Mouse (Mus musculus) hindbrain, postnatal 0 days (tissue): Measurements from ENCODE around the gene Srebf2. TPM values are rescaled to one million over a fixed set of nuclear protein-coding genes. Genes with fewer than 3 reads are reported as not detected.
"Not testable (repeated sequence)": the region's sequence is repeated elsewhere in the genome, so short reads cannot be mapped to it uniquely, and the experiment has no call there.

Source experiments
- ATAC-seq: fragments of 200-750 bp; cut with Nextera tagmentation; 2 replicates; pipeline ENCODE4 v1.8.0; 2017; ENCODE audit warnings: mild to moderate bottlenecking, moderate TSS enrichment, moderate library complexity
- DNase-seq: peaks from one replicate; pipeline ENCODE4 v3.0.0-alpha.2; 2015; ENCODE audit warnings: low spot score
- H3K27ac ChIP-seq: fragments of 300-500 bp; sonication (generic); 2 replicates; pipeline ENCODE4 v1.5.1; 2014; ENCODE audit warnings: mild to moderate bottlenecking
- H3K27me3 ChIP-seq: fragments of 300-500 bp; sonication (generic); 2 replicates; pipeline ENCODE4 v1.6.1; 2014; ENCODE audit warnings: low read length, mixed read lengths; ENCODE audit not compliant: insufficient read depth
- H3K36me3 ChIP-seq: fragments of 300-500 bp; sonication (generic); 2 replicates; pipeline ENCODE4 v1.6.1; 2014; ENCODE audit warnings: low read length, mixed read lengths; ENCODE audit not compliant: insufficient read depth
- H3K4me1 ChIP-seq: fragments of 300-500 bp; sonication (generic); 2 replicates; pipeline ENCODE4 v1.6.1; 2014; ENCODE audit warnings: antibody characterized with exemption, low read length, mixed read lengths; ENCODE audit not compliant: insufficient read depth
- H3K4me2 ChIP-seq: fragments of 300-500 bp; sonication (generic); 2 replicates; pipeline ENCODE4 v1.6.1; 2014; ENCODE audit warnings: low read depth, mild to moderate bottlenecking, low read length, moderate library complexity, mixed read lengths
- H3K4me3 ChIP-seq: fragments of 300-500 bp; sonication (generic); 2 replicates; pipeline ENCODE4 v1.5.1; 2014; ENCODE audit warnings: low read length
- H3K9ac ChIP-seq: fragments of 300-500 bp; sonication (generic); replicated peaks from 2 replicates; pipeline ENCODE4 v1.6.1; 2014; ENCODE audit warnings: mild to moderate bottlenecking, low read length, moderate library complexity, mixed read lengths
- H3K9me3 ChIP-seq: fragments of 300-500 bp; sonication (generic); 2 replicates; pipeline ENCODE4 v1.6.1; 2016; ENCODE audit warnings: low read length, mixed read lengths
- CTCF ChIP-seq: IDR thresholded peaks from 2 replicates; pipeline ENCODE4 v1.5.1; 2016; ENCODE audit warnings: antibody characterized with exemption, control low read depth, low read depth
- WGBS: fragments of 180-500 bp; shearing (Covaris S2); extraction: QIAGEN DNeasy Blood & Tissue Kit; methylation state at CpG from one replicate; pipeline ENCODE4 v1.1.7; 2014; 5-methylcytosine and 5-hydroxymethylcytosine counted together
- microRNA counts: library from miRNA; unstranded; fragments of <30 nt; microRNA quantifications from one replicate; lab custom pipeline; 2015
- microRNA-seq, 2 experiments: library from miRNA; unstranded; fragments of <30 nt; microRNA quantifications; one replicate each; pipeline ENCODE4; 2016
- polyA plus RNA-seq: library from polyadenylated mRNA; unstranded; fragments of >200 nt; fragmentation: Nextera tagmentation; extraction: Ambion mirVana; gene quantifications from 2 replicates; pipeline ENCODE4 v1.2.1, GENCODE M21; 2015
- total RNA-seq: library from RNA; depleted of rRNA; stranded (reverse); fragments of >200 nt; gene quantifications from 2 replicates; pipeline ENCODE4 v1.2.3, GENCODE M21; 2014; rRNA removed

Gene Srebf2
- total and polyA plus RNA-seq, 2 experiments from 2014 or later, result 145 to 256 TPM

GRCm38 (mm10) chr15:82244115-82244804 is 97.3 kb downstream of the Srebf2 start, which contains the start of gene Cenpm:
Gene Cenpm (minus strand): TSS chr15:82244748.
- H3K27ac ChIP-seq, result peak within 1 kb of the TSS; percentile 56; the same call in 1 of the 2 replicates
- no peaks in the 10 kb centered on the region for H3K36me3 ChIP-seq
- no peak for TF ChIP-seq CTCF
- under 1% methylated on average over 65 of the region's 65 CpGs for WGBS
- DNase-seq, result peak; percentile 95
- peak within 1 kb of the TSS; percentile 56 for H3K9ac ChIP-seq
- H3K4me2 ChIP-seq, result peak within 1 kb of the TSS; percentile 89
- 0 out of 2 replicates have a peak, but pooled peaks cover 3% of the 10 kb centered on the region for H3K4me1 ChIP-seq
- H3K9me3 ChIP-seq, result no peaks in the 10 kb centered on the region
- ATAC-seq, result peak; percentile 98
- H3K4me3 ChIP-seq, result peak within 1 kb of the TSS; percentile 72
- no peaks in the 10 kb centered on the region for H3K27me3 ChIP-seq

GRCm38 (mm10) chr15:82244805-82245161 is 97.8 kb downstream of the Srebf2 start:
- ATAC-seq, H3K36me3 ChIP-seq, DNase-seq, H3K4me1 ChIP-seq, H3K9me3 ChIP-seq, H3K27me3 ChIP-seq: not testable (repeated sequence)
- Histone ChIP-seq H3K9ac (peak overlapping the region; percentile 56; the same call in 1 of the 2 replicates), H3K27ac (peak overlapping the region; percentile 56; the same call in 1 of the 2 replicates), H3K4me2 (peak overlapping the region; percentile 89), H3K4me3 (peak overlapping the region; percentile 72)
- 24% methylated on average over 9 of the region's 9 CpGs for whole genome bisulfite sequencing

GRCm38 (mm10) chr15:82247131-82247776 is 100.3 kb downstream of the Srebf2 start:
- WGBS, result 78% methylated on average over 3 of the region's 3 CpGs
- 0 out of 2 replicates have a peak, but pooled peaks cover 3% of the 10 kb centered on the region for H3K4me1 ChIP-seq
- H3K36me3 ChIP-seq, result no peaks in the 10 kb centered on the region
- no peak overlapping the region for H3K27ac ChIP-seq
- ATAC-seq (no peak), DNase-seq (no peak)
- H3K4me3 ChIP-seq, result no peak overlapping the region
- H3K9me3 ChIP-seq, result no peaks in the 10 kb centered on the region
- H3K9ac ChIP-seq, result no peak overlapping the region
- H3K27me3 ChIP-seq, result no peaks in the 10 kb centered on the region
- no peak overlapping the region for H3K4me2 ChIP-seq
- no peak for TF ChIP-seq CTCF

- H3K9me3 ChIP-seq, result no peaks in the 10 kb centered on the region
Measured at GRCm38 (mm10) chr15:82251579-82251978, 104.6 kb downstream of the Srebf2 start.

GRCm38 (mm10) chr15:82252097-82252496 is 105.1 kb downstream of the Srebf2 start, which contains the start of gene 1500009C09Rik:
Gene 1500009C09Rik (plus strand): TSS chr15:82252397.
- no peak for TF ChIP-seq CTCF
- H3K27me3 ChIP-seq, result no peaks in the 10 kb centered on the region
- no peak within 1 kb of the TSS for H3K4me3 ChIP-seq
- no peak within 1 kb of the TSS for H3K9ac ChIP-seq
- H3K36me3 ChIP-seq, result no peaks in the 10 kb centered on the region
- 88% methylated on average over 6 of the region's 6 CpGs for WGBS
- ATAC-seq (no peak), DNase-seq (no peak)
- H3K27ac ChIP-seq, result no peak within 1 kb of the TSS
- H3K9me3 ChIP-seq, result no peaks in the 10 kb centered on the region
- H3K4me2 ChIP-seq, result no peak within 1 kb of the TSS
- peaks cover 9% of the 10 kb centered on the region; the same call in 1 of the 2 replicates for H3K4me1 ChIP-seq

More at GRCm38 (mm10) chr15:82251579-82251978, 104.6 kb downstream of the Srebf2 start:
- Histone ChIP-seq H3K36me3 (no peaks in the 10 kb centered on the region), H3K27ac (no peak overlapping the region), H3K27me3 (no peaks in the 10 kb centered on the region), H3K4me2 (no peak overlapping the region), H3K4me1 (peaks cover 7% of the 10 kb centered on the region; the same call in 1 of the 2 replicates), H3K9ac (no peak overlapping the region), H3K4me3 (no peak overlapping the region)
- DNase-seq, result no peak
- peak; percentile 25; the same call in 1 of the 2 replicates for TF ChIP-seq CTCF
- WGBS, result 94% methylated on average over 3 of the region's 3 CpGs
- ATAC-seq, result no peak

MicroRNA genes within 50 kb of the gene (microRNA counts, 519-probe panel; counts per million panel counts)
- microRNA mmu-miR-33 (lab: Ali Mortazavi, UCI), result 2,543 counts per million, percentile 38 among the panel's probes with 10 or more counts

Small RNAs within 50 kb of the gene (microRNA-seq; reads per million reads assigned to microRNA genes)
- gene Mir33, result 186 to 260 reads per million in 2 experiments

Other genes with a start within 250 kb of the Srebf2 start
- gene Polr3h, start 220.9 kb upstream of the Srebf2 start, total RNA-seq, result 47.2 and 48.7 TPM in 2 replicates
- 98.7 and 101 TPM in 2 replicates for gene Polr3h, start 220.9 kb upstream of the Srebf2 start, polyA plus RNA-seq
- gene Csdc2, start 210.4 kb upstream of the Srebf2 start, total RNA-seq, result 178 and 188 TPM in 2 replicates
- 239 and 269 TPM in 2 replicates for gene Csdc2, start 210.4 kb upstream of the Srebf2 start, polyA plus RNA-seq
- gene Pmm1, start 186.3 kb upstream of the Srebf2 start, total RNA-seq, result 123 and 164 TPM in 2 replicates
- gene Pmm1, start 186.3 kb upstream of the Srebf2 start, polyA plus RNA-seq, result 140 and 142 TPM in 2 replicates
- gene 1700029P11Rik, start 166.6 kb upstream of the Srebf2 start, total RNA-seq, result not detected in 2 replicates
- gene 1700029P11Rik, start 166.6 kb upstream of the Srebf2 start, polyA plus RNA-seq, result not detected in 2 replicates
- 18.5 and 20.1 TPM in 2 replicates for gene Xrcc6, start 159.3 kb upstream of the Srebf2 start, total RNA-seq
- gene Xrcc6, start 159.3 kb upstream of the Srebf2 start, polyA plus RNA-seq, result 30.9 and 35.3 TPM in 2 replicates
- 29.9 and 32.1 TPM in 2 replicates for gene Desi1, start 113.3 kb upstream of the Srebf2 start, total RNA-seq
- gene Desi1, start 113.3 kb upstream of the Srebf2 start, polyA plus RNA-seq, result 44.1 and 45.3 TPM in 2 replicates
- gene Snu13, start 99.6 kb upstream of the Srebf2 start, total RNA-seq, result 222 and 236 TPM in 2 replicates
- gene Snu13, start 99.6 kb upstream of the Srebf2 start, polyA plus RNA-seq, result 249 and 255 TPM in 2 replicates
- gene 4930407I10Rik, start 88.0 kb upstream of the Srebf2 start, total RNA-seq, result not detected in 2 replicates
- gene 4930407I10Rik, start 88.0 kb upstream of the Srebf2 start, polyA plus RNA-seq, result not detected in 2 replicates
- 0.21 TPM in 1 of 2 replicates, not detected in the other for gene Mei1, start 77.2 kb upstream of the Srebf2 start, total RNA-seq
- 0.11 and 0.24 TPM in 2 replicates for gene Mei1, start 77.2 kb upstream of the Srebf2 start, polyA plus RNA-seq
- gene Ccdc134, start 19.3 kb upstream of the Srebf2 start, total RNA-seq, result 15.5 and 16.0 TPM in 2 replicates
- gene Ccdc134, start 19.3 kb upstream of the Srebf2 start, polyA plus RNA-seq, result 6.4 and 8.4 TPM in 2 replicates
- gene Shisa8, start 65.6 kb downstream of the Srebf2 start, total RNA-seq, result 34.7 and 36.0 TPM in 2 replicates
- gene Shisa8, start 65.6 kb downstream of the Srebf2 start, polyA plus RNA-seq, result 7.5 and 9.2 TPM in 2 replicates
- 0.29 and 5.6 TPM in 2 replicates for gene Tnfrsf13c, start 77.2 kb downstream of the Srebf2 start, total RNA-seq
- 0.34 and 0.42 TPM in 2 replicates for gene Tnfrsf13c, start 77.2 kb downstream of the Srebf2 start, polyA plus RNA-seq
- gene Cenpm, start 97.6 kb downstream of the Srebf2 start, total RNA-seq, result 15.0 and 16.2 TPM in 2 replicates
- gene Cenpm, start 97.6 kb downstream of the Srebf2 start, polyA plus RNA-seq, result 23.0 and 27.6 TPM in 2 replicates
- 116 and 127 TPM in 2 replicates for gene 1500009C09Rik, start 105.2 kb downstream of the Srebf2 start, total RNA-seq
- gene 1500009C09Rik, start 105.2 kb downstream of the Srebf2 start, polyA plus RNA-seq, result 12.5 and 13.9 TPM in 2 replicates
- 393 and 404 TPM in 2 replicates for gene Sept3, start 127.7 kb downstream of the Srebf2 start, total RNA-seq
- 299 and 320 TPM in 2 replicates for gene Sept3, start 127.7 kb downstream of the Srebf2 start, polyA plus RNA-seq
- 1.4 TPM in 1 of 2 replicates, not detected in the other for gene Wbp2nl, start 151.8 kb downstream of the Srebf2 start, total RNA-seq
- 0.36 TPM in 1 of 2 replicates, not detected in the other for gene Wbp2nl, start 151.8 kb downstream of the Srebf2 start, polyA plus RNA-seq
- 41.6 and 51.1 TPM in 2 replicates for gene Naga, start 191.7 kb downstream of the Srebf2 start, total RNA-seq
- 36.9 and 37.2 TPM in 2 replicates for gene Naga, start 191.7 kb downstream of the Srebf2 start, polyA plus RNA-seq
- 0.93 and 1.2 TPM in 2 replicates for gene Pheta2, start 191.8 kb downstream of the Srebf2 start, total RNA-seq
- 1.3 and 1.4 TPM in 2 replicates for gene Pheta2, start 191.8 kb downstream of the Srebf2 start, polyA plus RNA-seq
- gene Smdt1, start 191.8 kb downstream of the Srebf2 start, total RNA-seq, result 288 and 293 TPM in 2 replicates
- 392 and 401 TPM in 2 replicates for gene Smdt1, start 191.8 kb downstream of the Srebf2 start, polyA plus RNA-seq
- gene Ndufa6, start 207.1 kb downstream of the Srebf2 start, total RNA-seq, result 194 and 224 TPM in 2 replicates
- gene Ndufa6, start 207.1 kb downstream of the Srebf2 start, polyA plus RNA-seq, result 511 and 516 TPM in 2 replicates
- gene Cyp2d22, start 233.1 kb downstream of the Srebf2 start, total RNA-seq, result 3.6 and 6.1 TPM in 2 replicates
- gene Cyp2d22, start 233.1 kb downstream of the Srebf2 start, polyA plus RNA-seq, result 3.7 and 5.1 TPM in 2 replicates
- gene Cyp2d11, start 246.8 kb downstream of the Srebf2 start, total RNA-seq, result not detected in 2 replicates
- gene Cyp2d11, start 246.8 kb downstream of the Srebf2 start, polyA plus RNA-seq, result not detected in 2 replicates